Mouse (Mus musculus) Patski (cell line): Measurements from ENCODE around the gene Car11. TPM values are rescaled to one million over a fixed set of nuclear protein-coding genes. Genes with fewer than 3 reads are reported as not detected.

Experiments
- ATAC-seq: fragments of 100-300 bp; one replicate; pipeline ENCODE4 v1.8.0; 2021
- CTCF ChIA-PET: fragments of 350-600 bp; sonication (Branson Sonifier 250); formaldehyde crosslinking; loops from one replicate; lab custom pipeline; 2022; ENCODE audit warnings: inconsistent platforms; lab: Charles Lee
- POLR2A ChIA-PET: fragments of 350-600 bp; sonication (Branson Sonifier 250); formaldehyde crosslinking; loops from one replicate; lab custom pipeline; 2022; ENCODE audit warnings: antibody characterized with exemption, inconsistent platforms; lab: Charles Lee
- DNase-seq: peaks from one replicate; pipeline ENCODE4 v3.0.0-alpha.2; 2011; ENCODE audit warnings: low read depth, low spot score
- H3K27me3 ChIP-seq: fragments of 371-371 bp; one replicate; pipeline ENCODE4 v1.5.1; 2021
- CTCF ChIP-seq: fragments of 100-300 bp; IDR thresholded peaks from one replicate; pipeline ENCODE4 v1.5.1; 2021
- in situ Hi-C: fragments of 300-500 bp; cut with MboI; formaldehyde crosslinking; loops from 3 replicates; pipeline ENCODE4 v1.11.1; 2018; ENCODE audit warnings: low pct_unique_long_range_greater_than_20kb, mixed read lengths
- polyA plus RNA-seq: library from polyadenylated mRNA; unstranded; gene quantifications from one replicate; pipeline ENCODE4 v1.2.3, GENCODE M21; 2021

The Car11 gene
- polyA plus RNA-seq, 1 experiment from 2014 or later = 43.7 TPM

GRCm38 (mm10) chr7:45707375-45707967 lies 7.8 kb downstream of the Car11 start:
- no peak for TF ChIP-seq CTCF
- ChIA-PET POLR2A (interaction anchor here (0.7 to 3.6 kb wide), 4 partner anchors 11 to 26 kb away, joined by 3 to 28 read pairs (median 3); partner anchors contain the start of gene Sphk2), CTCF (interaction anchor here (1.0 to 2.2 kb wide), 4 partner anchors 11 to 152 kb away, joined by 3 to 9 read pairs (median 3); partner anchors contain the start of gene Ntn5)
- DNase-seq (no peak), ATAC-seq (no peak)
- in situ Hi-C loops = loop anchor here (25.0 kb wide), 1 partner anchor 845 kb away; the partner anchor contains the start of genes Pnkp and Ptov1
- no peaks in the 10 kb centered on the region for H3K27me3 ChIP-seq

GRCm38 (mm10) chr7:45708221-45708761 lies 8.6 kb downstream of the Car11 start:
- ATAC-seq = no peak
- DNase-seq = no peak
- no peak for TF ChIP-seq CTCF
- in situ Hi-C loops = loop anchor here (25.0 kb wide), 1 partner anchor 846 kb away; the partner anchor contains the start of genes Pnkp and Ptov1
- ChIA-PET POLR2A (interaction anchor here (0.8 to 3.6 kb wide), 2 partner anchors 10 to 27 kb away, joined by 3 to 28 read pairs; partner anchors contain the start of gene Sphk2), CTCF (interaction anchor here (0.7 to 2.2 kb wide), 6 partner anchors 9 to 274 kb away, joined by 3 to 9 read pairs (median 3); partner anchors contain the start of genes Gys1 and Ntn5)
- no peaks in the 10 kb centered on the region for H3K27me3 ChIP-seq

DNA sequence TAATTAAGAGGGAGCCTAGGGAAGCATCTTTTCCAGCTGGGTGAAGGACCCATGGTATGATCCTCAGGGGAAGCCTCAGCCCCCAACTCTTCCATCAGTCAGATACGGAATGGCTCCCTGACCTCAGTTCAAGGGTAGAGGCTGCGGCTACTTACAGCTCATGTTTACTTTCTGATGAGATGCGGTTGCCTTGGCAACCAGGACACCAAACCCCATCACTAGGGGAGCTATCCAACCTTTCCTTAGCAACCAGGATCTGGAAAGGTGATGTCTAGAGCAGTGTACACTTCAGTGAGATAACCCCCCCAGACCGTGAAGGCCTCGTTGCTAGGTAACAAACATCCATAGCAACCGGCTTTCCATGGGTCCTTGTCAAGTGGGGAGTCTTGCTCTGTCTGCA lies 9.4 kb downstream of the Car11 start:
- DNase-seq (no peak), ATAC-seq (no peak)
- ChIA-PET CTCF (interaction anchor here (1.1 to 2.2 kb wide), 3 partner anchors 10 to 275 kb away, joined by 3 to 9 read pairs (median 3); partner anchors contain the start of genes Gys1 and Ntn5), POLR2A (interaction anchor here (3.6 kb wide), 1 partner anchor 9 kb away, joined by 28 read pairs; the partner anchor contains the start of gene Sphk2)
- no peak for TF ChIP-seq CTCF
- in situ Hi-C loops = loop anchor here (25.0 kb wide), 1 partner anchor 847 kb away; the partner anchor contains the start of genes Pnkp and Ptov1
- H3K27me3 ChIP-seq = no peaks in the 10 kb centered on the region

DNA sequence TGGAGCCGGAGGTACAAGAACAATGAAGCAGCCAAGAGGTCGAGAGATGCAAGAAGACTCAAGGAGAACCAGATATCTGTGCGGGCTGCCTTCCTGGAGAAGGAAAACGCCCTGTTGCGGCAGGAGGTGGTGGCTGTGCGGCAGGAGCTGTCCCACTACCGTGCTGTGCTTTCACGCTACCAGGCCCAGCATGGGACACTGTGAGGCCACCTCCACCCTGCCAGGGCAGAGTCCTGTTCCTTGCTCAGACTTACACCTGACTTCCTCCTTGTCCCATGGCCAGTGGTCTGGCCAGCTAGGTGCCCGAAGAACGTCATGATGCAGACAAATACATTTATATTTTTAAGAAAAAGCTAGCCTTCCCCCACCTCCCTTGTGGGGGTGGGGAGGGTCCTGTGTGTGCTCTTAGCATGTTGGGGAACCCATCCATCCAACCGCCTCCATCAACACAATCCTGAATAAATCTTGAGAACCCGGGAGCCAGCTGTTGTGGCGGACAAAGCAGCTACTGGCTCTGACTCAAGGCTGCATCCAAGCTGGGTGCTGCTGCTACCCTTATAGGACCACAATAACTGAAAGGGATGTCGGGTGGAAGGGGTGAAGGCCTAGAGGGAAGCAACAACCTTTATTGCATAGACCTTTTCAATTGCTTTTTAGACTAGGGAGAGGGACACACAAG lies 10.2 kb downstream of the Car11 start:
- DNase-seq = no peak
- no peak for ATAC-seq
- POLR2A ChIA-PET = interaction anchor here (3.6 kb wide), 1 partner anchor 8 kb away, joined by 28 read pairs; the partner anchor contains the start of gene Sphk2
- in situ Hi-C loops = loop anchor here (25.0 kb wide), 1 partner anchor 848 kb away; the partner anchor contains the start of genes Pnkp and Ptov1
- no peaks in the 10 kb centered on the region for H3K27me3 ChIP-seq
- TF ChIP-seq CTCF = no peak
- CTCF ChIA-PET = interaction anchor here (1.1 kb wide), 1 partner anchor 275 kb away, joined by 3 read pairs; the partner anchor contains the start of gene Gys1

DNA sequence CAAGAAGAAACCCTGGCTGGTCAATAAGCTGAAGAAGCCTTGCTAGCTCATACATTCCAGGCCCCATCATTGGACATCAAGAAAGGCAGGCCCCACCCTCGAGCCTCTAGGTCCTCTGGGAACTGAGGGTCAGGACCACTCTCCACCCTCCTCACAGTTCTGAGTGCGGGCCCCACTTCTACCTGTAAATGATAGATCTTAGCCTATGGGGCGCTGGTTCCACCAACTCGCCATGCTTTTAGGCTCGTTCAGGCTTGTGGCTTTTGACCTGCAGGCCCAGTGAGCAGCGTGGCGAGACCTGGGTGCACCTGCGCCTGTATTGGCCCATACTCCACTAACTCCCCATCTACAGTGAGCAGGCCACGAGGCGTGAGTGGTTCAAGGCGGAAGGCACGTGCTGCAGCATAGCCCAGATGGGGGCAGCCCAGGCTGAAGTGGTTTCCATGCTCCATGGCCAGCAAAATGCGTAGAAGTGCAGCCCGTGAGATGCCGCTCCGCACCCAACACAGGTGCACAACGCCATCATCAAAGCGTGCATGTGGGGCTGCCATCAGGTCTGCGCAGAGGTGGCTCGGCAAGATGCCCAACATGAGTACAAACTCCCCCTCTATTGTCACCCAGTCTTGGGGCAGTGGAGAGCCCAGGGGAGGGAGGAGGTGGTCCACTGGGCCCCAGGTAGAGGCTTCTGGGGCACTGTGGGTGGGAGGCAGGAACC lies 11.0 kb downstream of the Car11 start:
- DNase-seq = no peak
- in situ Hi-C loops = loop anchor here (25.0 kb wide), 1 partner anchor 848 kb away; the partner anchor contains the start of genes Pnkp and Ptov1
- H3K27me3 ChIP-seq = no peaks in the 10 kb centered on the region
- no peak for TF ChIP-seq CTCF
- CTCF ChIA-PET = no interaction called here
- POLR2A ChIA-PET = no interaction called here
- no peak for ATAC-seq

DNA sequence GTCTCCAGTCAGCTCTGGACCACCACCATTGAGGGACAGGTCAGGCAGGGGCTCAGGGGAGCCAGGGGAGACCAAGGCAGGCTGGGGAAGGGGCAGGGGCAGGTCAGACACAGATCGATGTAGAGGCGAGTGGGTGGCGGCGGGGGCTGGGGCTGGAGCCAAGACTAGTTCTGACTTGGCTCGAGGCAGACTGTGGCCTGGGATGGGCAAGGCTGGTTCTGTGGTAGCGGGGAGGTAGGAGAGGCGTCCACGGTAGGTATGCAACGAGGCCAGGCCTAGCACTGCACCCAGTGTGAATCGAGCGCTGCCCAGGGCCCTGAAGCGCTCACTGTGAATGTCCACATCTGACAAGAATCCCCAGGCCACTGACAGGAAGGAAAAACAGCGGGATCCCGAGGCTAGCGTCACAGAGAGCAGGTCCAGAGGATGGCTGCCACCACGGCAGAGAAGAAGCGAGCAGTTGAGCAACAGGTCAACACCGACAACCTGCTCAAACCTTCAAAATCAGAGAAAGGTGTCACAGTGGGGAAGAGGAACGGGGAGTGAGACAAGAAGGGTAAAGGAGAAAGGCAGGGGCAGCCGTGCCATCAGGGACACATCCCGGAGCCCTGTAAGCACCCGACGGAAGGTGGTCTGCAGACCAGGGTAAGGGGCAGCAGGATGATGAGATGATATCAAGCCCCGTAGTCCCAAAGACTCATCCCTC lies 11.8 kb downstream of the Car11 start:
- no peak for TF ChIP-seq CTCF
- no peaks in the 10 kb centered on the region for H3K27me3 ChIP-seq
- CTCF ChIA-PET = no interaction called here
- no peak for DNase-seq
- no peak for ATAC-seq
- POLR2A ChIA-PET = no interaction called here
- in situ Hi-C loops = loop anchor here (25.0 kb wide), 1 partner anchor 849 kb away; the partner anchor contains the start of genes Pnkp and Ptov1

GRCm38 (mm10) chr7:45712022-45712757 lies 12.5 kb downstream of the Car11 start:
- in situ Hi-C loops = loop anchor here (25.0 kb wide), 1 partner anchor 850 kb away; the partner anchor contains the start of genes Pnkp and Ptov1
- ATAC-seq = no peak
- no peak for TF ChIP-seq CTCF
- H3K27me3 ChIP-seq = no peaks in the 10 kb centered on the region
- POLR2A ChIA-PET = no interaction called here
- CTCF ChIA-PET = no interaction called here
- no peak for DNase-seq

DNA sequence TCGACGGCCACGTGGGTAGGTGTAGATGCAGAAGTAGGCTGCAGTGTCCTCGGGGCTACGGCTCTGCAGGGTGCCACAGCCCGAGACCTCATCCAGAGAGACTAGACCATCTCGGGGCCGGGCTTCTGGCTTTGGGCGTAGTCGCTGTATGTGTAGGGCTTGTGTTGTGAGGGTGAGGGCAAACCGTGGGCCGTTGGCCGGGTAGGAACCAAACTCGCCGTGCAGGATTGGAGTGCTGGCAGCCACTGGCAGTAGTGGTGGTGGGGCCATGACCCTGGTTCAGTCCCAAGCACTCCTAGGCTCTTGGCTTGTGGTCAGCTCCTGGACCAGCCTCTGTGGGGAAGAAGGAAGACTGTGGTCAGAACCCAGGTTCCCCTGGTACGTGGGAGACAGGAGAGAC lies 13.8 kb downstream of the Car11 start:
- TF ChIP-seq CTCF = no peak
- ATAC-seq (no peak), DNase-seq (no peak)
- POLR2A ChIA-PET = no interaction called here
- in situ Hi-C loops = loop anchor here (25.0 kb wide), 1 partner anchor 851 kb away; the partner anchor contains the start of genes Pnkp and Ptov1
- no peaks in the 10 kb centered on the region for H3K27me3 ChIP-seq
- CTCF ChIA-PET = no interaction called here
